17 mouse cellular contexts compared by ENCODE assay signal in genomic region chr1:146799986-146800553, GRCm38 (mm10).
"Had no signal": no experiment of that assay in that cellular context is flagged by ENCODE, and none has a peak within 500 bp of the region (broad histone marks: within the 10 kb centered on the region; RNA-seq: fewer than 3 reads in every experiment).

No protein-coding gene starts in this region.

- H3K4me1 ChIP-seq: kidney, embryonic 15.5 days; liver, embryonic 13.5 days; midbrain, embryonic 12.5 days; midbrain, embryonic 15.5 days; stomach, embryonic 15.5 days had no signal

- H3K4me3 ChIP-seq: kidney, embryonic 15.5 days; left cerebral cortex, adult 2 months; liver, embryonic 13.5 days; midbrain, embryonic 12.5 days; midbrain, embryonic 15.5 days; myocyte; stomach, embryonic 15.5 days had no signal

- H3K27ac ChIP-seq: kidney, embryonic 15.5 days; left cerebral cortex, adult 2 months; liver, embryonic 13.5 days; midbrain, embryonic 12.5 days; midbrain, embryonic 15.5 days; stomach, embryonic 15.5 days had no signal

- H3K4me2 ChIP-seq: kidney, embryonic 15.5 days; liver, embryonic 13.5 days; midbrain, embryonic 12.5 days; midbrain, embryonic 15.5 days; stomach, embryonic 15.5 days had no signal

- DNase-seq: kidney, postnatal 10 days; kidney, postnatal 36 days; layer of hippocampus, postnatal 36 days; liver, embryonic 13.5 days; lung, adult 2 months; lung, postnatal 14 days; lung, postnatal 4 days; right cerebral cortex, adult 18-20 months; right cerebral cortex, postnatal 14 days; right cerebral cortex, postnatal 4 days; thymus, postnatal 25 days had no signal

- H3K27me3 ChIP-seq: kidney, embryonic 15.5 days; liver, embryonic 13.5 days; midbrain, embryonic 12.5 days; midbrain, embryonic 15.5 days; stomach, embryonic 15.5 days had no signal

- ATAC-seq: midbrain, embryonic 15.5 days had no signal

- H3K36me3 ChIP-seq: kidney, embryonic 15.5 days; liver, embryonic 13.5 days; midbrain, embryonic 12.5 days; midbrain, embryonic 15.5 days; stomach, embryonic 15.5 days had no signal

- H3K9me3 ChIP-seq: kidney, embryonic 15.5 days; liver, embryonic 13.5 days; midbrain, embryonic 12.5 days; midbrain, embryonic 15.5 days; stomach, embryonic 15.5 days had no signal

- H3K9ac ChIP-seq: kidney, embryonic 15.5 days; liver, embryonic 13.5 days; midbrain, embryonic 12.5 days; midbrain, embryonic 15.5 days; stomach, embryonic 15.5 days had no signal
